Mouse (Mus musculus) ES-E14 (cell line): ENCODE data around the gene Cyp17a1. TPM values are rescaled to one million over a fixed set of nuclear protein-coding genes. Genes with fewer than 3 reads are reported as not detected.

Experiments
- DNase-seq: peaks from one replicate; pipeline ENCODE4 v3.0.0-alpha.2; 2013; ENCODE audit warnings: low read depth, low spot score
- H3K27ac ChIP-seq: 2 replicates; pipeline ENCODE4 v1.5.1; 2012; ENCODE audit warnings: low read depth, mild to moderate bottlenecking, low read length, moderate library complexity, mixed read lengths; ENCODE audit not compliant: poor library complexity, insufficient read depth, severe bottlenecking
- H3K36me3 ChIP-seq: 2 replicates; pipeline ENCODE4 v1.6.1; 2012; ENCODE audit warnings: mild to moderate bottlenecking, low read length, moderate library complexity, mixed read lengths; ENCODE audit not compliant: control insufficient read depth, poor library complexity, insufficient read depth, severe bottlenecking
- H3K4me1 ChIP-seq, 2 experiments: fragments of 150-350 bp in 1 of 2; sonication (generic) in 1 of 2; 2 replicates each; pipeline ENCODE4 v1.6.1; 2012; ENCODE audit warnings: low read length in 2 of 2, mild to moderate bottlenecking in 1 of 2, mixed read lengths in 1 of 2; ENCODE audit not compliant: control insufficient read depth in 2 of 2, insufficient read depth in 2 of 2, poor library complexity in 1 of 2
- H3K4me3 ChIP-seq, 2 experiments: fragments of 150-350 bp in 1 of 2; sonication (generic) in 1 of 2; 2 replicates each; pipeline ENCODE4 v1.5.1; 2012; ENCODE audit warnings: low read length in 2 of 2, low read depth in 1 of 2, mild to moderate bottlenecking in 1 of 2, mixed read lengths in 1 of 2; ENCODE audit not compliant: insufficient read depth in 1 of 2, poor library complexity in 1 of 2, severe bottlenecking in 1 of 2
- H3K9ac ChIP-seq: 2 replicates; pipeline ENCODE4 v1.6.1; 2012; ENCODE audit warnings: low read depth, mild to moderate bottlenecking, low read length, mixed read lengths; ENCODE audit not compliant: poor library complexity, insufficient read depth, severe bottlenecking
- H3K9me3 ChIP-seq: fragments of 150-350 bp; sonication (generic); 2 replicates; pipeline ENCODE4 v1.6.1; 2012; ENCODE audit warnings: low read depth, mild to moderate bottlenecking, low read length; ENCODE audit not compliant: control insufficient read depth, insufficient read depth
- CHD2 ChIP-seq: IDR thresholded peaks from 2 replicates; pipeline ENCODE4 v1.6.1; 2014; ENCODE audit warnings: mild to moderate bottlenecking, low read depth, low read length, inconsistent platforms
- HCFC1 ChIP-seq: IDR thresholded peaks from 2 replicates; pipeline ENCODE4 v1.6.1; 2012; ENCODE audit warnings: low read length, inconsistent platforms, borderline replicate concordance; ENCODE audit not compliant: insufficient read depth
- MAFK ChIP-seq: IDR thresholded peaks from 2 replicates; pipeline ENCODE4 v1.6.1; 2014; ENCODE audit warnings: mild to moderate bottlenecking, low read depth, low read length, inconsistent platforms; ENCODE audit not compliant: insufficient read depth
- ZC3H11A ChIP-seq: IDR thresholded peaks from 2 replicates; pipeline ENCODE4 v1.6.1; 2012; ENCODE audit warnings: low read depth, mild to moderate bottlenecking, inconsistent platforms, low read length, borderline replicate concordance
- ZNF384 ChIP-seq: IDR thresholded peaks from 2 replicates; pipeline ENCODE4 v1.6.1; 2012; ENCODE audit warnings: low read depth, low read length, inconsistent platforms
- in situ Hi-C, 2 experiments: fragments of 600-800 bp; cut with MboI; formaldehyde crosslinking; loops; one replicate each; pipeline ENCODE4 v1.15.1; 2025; ENCODE audit warnings: low sequenced_read_pairs in 2 of 2, inconsistent platforms in 1 of 2; ENCODE audit not compliant: unreplicated experiment in 2 of 2
- total RNA-seq: library from RNA; depleted of rRNA; stranded (reverse); fragments of 300-350 nt; gene quantifications from 2 replicates; pipeline ENCODE4 v1.2.3, GENCODE M21; 2012

Cyp17a1 gene
- total RNA-seq, 1 experiment = not detected

DNA sequence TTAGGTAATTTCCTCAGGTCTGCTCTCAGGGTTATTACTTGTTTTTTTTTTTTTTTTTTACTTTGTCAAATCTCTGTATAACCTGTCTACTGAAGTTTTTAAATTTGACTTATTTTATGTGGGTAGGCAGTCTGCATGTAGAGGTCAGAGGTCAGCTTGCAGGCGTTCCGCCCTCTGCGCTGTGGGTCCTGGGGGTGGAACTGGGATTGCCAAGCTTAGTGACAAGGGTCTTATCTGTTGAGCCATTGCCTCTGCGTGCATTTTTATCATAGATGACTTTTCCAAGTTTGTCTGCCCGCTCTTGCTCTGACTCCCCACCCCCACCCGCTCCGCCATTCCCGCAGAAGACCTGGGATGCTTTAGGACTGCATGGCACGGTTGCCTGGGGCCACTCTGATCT is 37.2 kb downstream of the Cyp17a1 start:
- H3K4me3 ChIP-seq = no peak overlapping the region
- H3K9ac ChIP-seq = no peak overlapping the region
- peaks cover 3% of the 10 kb centered on the region; the same call in 1 of the 2 replicates for H3K36me3 ChIP-seq
- DNase-seq = no peak
- H3K27ac ChIP-seq = no peak overlapping the region
- H3K9me3 ChIP-seq = no peaks in the 10 kb centered on the region
- TF ChIP-seq MAFK = no peak
- TF ChIP-seq CHD2 = no peak
- TF ChIP-seq HCFC1 = no peak
- no peak for TF ChIP-seq ZNF384
- TF ChIP-seq ZC3H11A = no peak
- H3K4me1 ChIP-seq = peaks cover 0 to 6% of the 10 kb centered on the region in 2 experiments; a peak in 2 of 4 replicates
- in situ Hi-C loops = no loop called here

DNA sequence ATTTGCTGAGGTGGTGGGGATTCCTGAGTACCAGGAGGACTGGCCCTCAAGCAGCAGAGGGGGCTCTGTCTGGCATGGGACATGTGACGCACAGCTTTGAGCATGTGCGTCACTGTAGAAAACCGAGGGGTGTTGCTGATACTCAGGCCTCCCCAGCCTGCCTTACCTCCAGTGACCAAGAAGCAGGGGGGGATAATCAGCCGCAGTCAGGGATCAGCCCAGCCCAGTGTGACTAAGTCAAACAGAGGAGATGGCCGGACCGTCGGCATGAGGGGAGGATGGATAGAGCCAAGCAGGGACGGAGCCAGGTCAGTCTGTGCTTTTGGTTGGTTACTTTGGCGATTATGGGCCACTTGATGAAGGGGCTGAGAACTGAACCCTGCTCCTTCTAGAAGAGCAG is 41.3 kb downstream of the Cyp17a1 start:
- Histone ChIP-seq H3K36me3 (no peaks in the 10 kb centered on the region), H3K4me1 (peaks cover 0 to 7% of the 10 kb centered on the region in 2 experiments; a peak in 1 of 4 replicates), H3K9ac (no peak overlapping the region), H3K27ac (no peak overlapping the region), H3K9me3 (no peaks in the 10 kb centered on the region), H3K4me3 (no peak overlapping the region)
- in situ Hi-C loops = no loop called here
- no peak for DNase-seq
- TF ChIP-seq ZC3H11A = no peak
- TF ChIP-seq ZNF384 = no peak
- TF ChIP-seq MAFK = no peak
- TF ChIP-seq CHD2 = no peak
- no peak for TF ChIP-seq HCFC1

DNA sequence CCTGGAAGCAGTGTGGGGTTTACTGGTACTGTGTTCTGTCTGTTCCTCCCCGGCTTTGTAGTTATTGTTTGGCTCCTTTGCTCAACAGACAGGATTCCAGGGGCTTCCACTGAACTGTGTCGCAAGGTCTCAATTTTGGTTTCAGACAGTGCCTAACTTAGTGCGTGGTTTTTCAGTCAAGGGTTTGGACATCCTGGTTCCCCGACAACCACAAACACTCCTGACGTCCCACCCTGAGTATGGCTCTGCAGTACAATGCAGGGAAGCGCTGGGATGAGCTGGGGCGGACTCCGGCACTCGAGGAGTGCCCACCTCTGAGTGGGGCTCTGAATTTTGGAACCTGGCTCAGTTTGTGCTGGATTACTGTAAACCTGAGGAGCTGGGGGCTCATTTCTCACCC is 43.2 kb downstream of the Cyp17a1 start:
- no peak for DNase-seq
- Histone ChIP-seq H3K9ac (no peak overlapping the region), H3K27ac (no peak overlapping the region), H3K36me3 (no peaks in the 10 kb centered on the region), H3K9me3 (no peaks in the 10 kb centered on the region), H3K4me3 (no peak overlapping the region), H3K4me1 (peaks cover 0 to 10% of the 10 kb centered on the region in 2 experiments; a peak in 2 of 4 replicates)
- TF ChIP-seq MAFK = no peak
- TF ChIP-seq HCFC1 = no peak
- no peak for TF ChIP-seq CHD2
- no peak for TF ChIP-seq ZNF384
- no peak for TF ChIP-seq ZC3H11A
- in situ Hi-C loops = no loop called here

DNA sequence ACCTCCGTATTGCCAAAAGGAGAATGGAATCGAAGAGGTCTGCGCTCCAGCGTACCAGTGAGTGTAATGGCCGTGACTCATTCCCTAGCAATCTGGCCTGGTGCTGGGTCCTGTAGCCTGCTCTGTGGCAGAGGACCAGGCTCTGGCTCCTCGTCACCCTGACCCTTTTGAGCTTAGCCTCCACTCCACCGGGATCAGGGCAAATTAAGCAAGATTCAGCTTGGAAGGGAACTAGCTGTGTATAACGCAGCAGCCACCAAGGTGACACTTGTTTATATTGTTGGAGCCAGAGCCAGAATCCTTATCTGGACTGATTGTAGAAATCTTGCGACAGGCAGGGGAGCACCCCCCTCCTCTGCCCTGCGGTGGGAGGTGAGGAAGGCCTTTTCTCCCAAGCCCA is 44.6 kb downstream of the Cyp17a1 start:
- H3K4me1 ChIP-seq = peaks cover 3 to 24% of the 10 kb centered on the region in 2 experiments
- no peak overlapping the region; the same call in 1 of the 2 replicates for H3K27ac ChIP-seq
- H3K9ac ChIP-seq = no peak overlapping the region
- in situ Hi-C loops = no loop called here
- H3K4me3 ChIP-seq = no peak overlapping the region
- H3K36me3 ChIP-seq = no peaks in the 10 kb centered on the region
- TF ChIP-seq ZNF384 (no peak), MAFK (no peak), CHD2 (no peak), ZC3H11A (no peak), HCFC1 (no peak)
- DNase-seq = no peak
- no peaks in the 10 kb centered on the region for H3K9me3 ChIP-seq

DNA sequence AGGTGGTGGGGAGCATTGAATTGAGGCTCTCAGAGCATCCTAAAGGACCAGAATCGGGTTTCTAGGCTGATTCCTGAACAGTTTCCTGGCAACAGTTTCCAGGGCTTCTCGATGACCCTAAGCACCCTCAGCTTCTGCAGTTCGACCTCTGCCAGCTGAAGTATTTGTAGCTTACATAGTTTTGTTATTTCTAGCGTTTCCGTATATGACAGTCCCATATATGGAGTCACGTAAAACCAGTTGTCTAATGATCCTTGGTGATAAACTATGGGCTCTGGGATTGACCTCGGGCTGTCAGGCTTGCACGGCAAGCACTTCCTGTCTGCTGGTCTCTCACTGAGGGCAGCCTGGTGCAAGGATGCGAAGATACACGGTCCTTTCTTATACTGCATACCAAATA is 47.5 kb downstream of the Cyp17a1 start:
- TF ChIP-seq ZC3H11A = no peak
- no peak for TF ChIP-seq ZNF384
- TF ChIP-seq CHD2 = no peak
- no peak for TF ChIP-seq MAFK
- peaks cover 6 to 39% of the 10 kb centered on the region in 2 experiments for H3K4me1 ChIP-seq
- no peak overlapping the region for H3K27ac ChIP-seq
- H3K4me3 ChIP-seq = no peak overlapping the region
- no peaks in the 10 kb centered on the region for H3K9me3 ChIP-seq
- H3K9ac ChIP-seq = no peak overlapping the region
- in situ Hi-C loops = no loop called here
- DNase-seq = no peak
- H3K36me3 ChIP-seq = no peaks in the 10 kb centered on the region
